Mouse (Mus musculus): ENCODE measurements at regions not wholly inside any gene's neighbourhood (a gene's known extent, or its start where the extent isn't known, plus 50 kb on each side); places are given as distances from the start of the nearest gene placed in this dataset.

GRCm38 (mm10) chr2:133351306-133351705, 200.7 kb upstream of the Bmp2 start:
- DNase-seq = no peak
- intact Hi-C loops (cut with DNase I) = no loop called here

- DNase-seq = no peak
- intact Hi-C loops (cut with DNase I) = no loop called here
Measured at GRCm38 (mm10) chr2:133352800-133353199, 199.2 kb upstream of the Bmp2 start.

- intact Hi-C loops (cut with DNase I) = no loop called here
Measured at GRCm38 (mm10) chr2:133362693-133363443, 189.1 kb upstream of the Bmp2 start.

GRCm38 (mm10) chr2:133371490-133372215, 180.3 kb upstream of the Bmp2 start:
- intact Hi-C loops (cut with DNase I) = no loop called here
- DNase-seq = no peak

More at GRCm38 (mm10) chr2:133362693-133363443, 189.1 kb upstream of the Bmp2 start:
- no peak for DNase-seq

GRCm38 (mm10) chr2:133373543-133373942, 178.4 kb upstream of the Bmp2 start:
- intact Hi-C loops (cut with DNase I) = no loop called here
- no peak for DNase-seq

- intact Hi-C loops (cut with DNase I) = loop anchor here (5.0 kb wide), 1 partner anchor 171 kb away; the partner anchor contains the start of gene Bmp2
- DNase-seq = peak; percentile 49 to 67
Measured at GRCm38 (mm10) chr2:133381054-133381453, 170.9 kb upstream of the Bmp2 start.

GRCm38 (mm10) chr2:133383135-133383920, 168.6 kb upstream of the Bmp2 start:
- DNase-seq = no peak
- intact Hi-C loops (cut with DNase I) = loop anchor here (5.0 kb wide), 1 partner anchor 169 kb away; the partner anchor contains the start of gene Bmp2

- DNase-seq = no peak
- intact Hi-C loops (cut with DNase I) = no loop called here
Measured at GRCm38 (mm10) chr2:133385297-133385696, 166.7 kb upstream of the Bmp2 start.

GRCm38 (mm10) chr2:133387349-133387748, 164.6 kb upstream of the Bmp2 start:
- DNase-seq = no peak
- intact Hi-C loops (cut with DNase I) = no loop called here

- intact Hi-C loops (cut with DNase I) = no loop called here
- DNase-seq = peak in 1 of 2 experiments; percentile 5
Measured at GRCm38 (mm10) chr2:133392298-133392697, 159.7 kb upstream of the Bmp2 start.

GRCm38 (mm10) chr2:133397566-133397965, 154.4 kb upstream of the Bmp2 start:
- intact Hi-C loops (cut with DNase I) = no loop called here
- DNase-seq = no peak

GRCm38 (mm10) chr2:133399059-133399690, 152.8 kb upstream of the Bmp2 start:
- DNase-seq = no peak
- intact Hi-C loops (cut with DNase I) = no loop called here

GRCm38 (mm10) chr2:133400963-133401362, 151.0 kb upstream of the Bmp2 start:
- intact Hi-C loops (cut with DNase I) = no loop called here

GRCm38 (mm10) chr2:133416990-133417581, 134.9 kb upstream of the Bmp2 start:
- DNase-seq = no peak
- intact Hi-C loops (cut with DNase I) = no loop called here

More at GRCm38 (mm10) chr2:133400963-133401362, 151.0 kb upstream of the Bmp2 start:
- no peak for DNase-seq

GRCm38 (mm10) chr2:133419686-133420303, 132.2 kb upstream of the Bmp2 start:
- intact Hi-C loops (cut with DNase I) = no loop called here
- DNase-seq = no peak

- intact Hi-C loops (cut with DNase I) = no loop called here
- no peak for DNase-seq
Measured at GRCm38 (mm10) chr2:133425538-133425937, 126.4 kb upstream of the Bmp2 start.

GRCm38 (mm10) chr2:133427039-133427438, 124.9 kb upstream of the Bmp2 start:
- intact Hi-C loops (cut with DNase I) = no loop called here
- DNase-seq = peak in 1 of 2 experiments; percentile 19

- intact Hi-C loops (cut with DNase I) = no loop called here
- DNase-seq = no peak
Measured at GRCm38 (mm10) chr2:133429369-133430062, 122.4 kb upstream of the Bmp2 start.
